Mouse (Mus musculus) neural tube, embryonic 15.5 days (tissue): Measurements from ENCODE around the gene Ltbp2. TPM values are rescaled to one million over a fixed set of nuclear protein-coding genes. Genes with fewer than 3 reads are reported as not detected.

ENCODE experiments used
- ATAC-seq: fragments of 200-750 bp; cut with Nextera tagmentation; 2 replicates; pipeline ENCODE4 v1.8.0; 2017; ENCODE audit warnings: mild to moderate bottlenecking, moderate TSS enrichment, moderate library complexity; ENCODE audit not compliant: low FRiP score
- H3K27ac ChIP-seq: fragments of 300-500 bp; sonication (generic); replicated peaks from 2 replicates; pipeline ENCODE4 v1.5.1; 2015; ENCODE audit warnings: mild to moderate bottlenecking, inconsistent platforms
- H3K27me3 ChIP-seq: fragments of 300-500 bp; sonication (generic); replicated peaks from 2 replicates; pipeline ENCODE4 v1.6.1; 2015; ENCODE audit warnings: inconsistent platforms
- H3K36me3 ChIP-seq: fragments of 300-500 bp; sonication (generic); 2 replicates; pipeline ENCODE4 v1.6.1; 2015; ENCODE audit warnings: inconsistent platforms
- H3K4me1 ChIP-seq: fragments of 300-500 bp; sonication (generic); 2 replicates; pipeline ENCODE4 v1.6.1; 2015; ENCODE audit warnings: inconsistent platforms
- H3K4me2 ChIP-seq: fragments of 300-500 bp; sonication (generic); 2 replicates; pipeline ENCODE4 v1.6.1; 2015; ENCODE audit warnings: inconsistent platforms, mild to moderate bottlenecking, moderate library complexity
- H3K4me3 ChIP-seq: fragments of 300-500 bp; sonication (generic); replicated peaks from 2 replicates; pipeline ENCODE4 v1.5.1; 2015; ENCODE audit warnings: mild to moderate bottlenecking, inconsistent platforms
- H3K9ac ChIP-seq: fragments of 300-500 bp; sonication (generic); replicated peaks from 2 replicates; pipeline ENCODE4 v1.6.1; 2015; ENCODE audit warnings: mild to moderate bottlenecking, inconsistent platforms
- H3K9me3 ChIP-seq: fragments of 300-500 bp; sonication (generic); replicated peaks from 2 replicates; pipeline ENCODE4 v1.6.1; 2016; ENCODE audit warnings: inconsistent platforms
- WGBS: fragments of 180-500 bp; shearing (Covaris S2); methylation state at CpG from one replicate; pipeline ENCODE4 v1.1.7; 2015; ENCODE audit warnings: mixed read lengths; 5-methylcytosine and 5-hydroxymethylcytosine counted together
- polyA plus RNA-seq: library from polyadenylated mRNA; unstranded; fragments of >200 nt; fragmentation: Nextera tagmentation; extraction: Ambion mirVana; gene quantifications from 2 replicates; pipeline ENCODE4 v1.2.1, GENCODE M21; 2015

Gene Ltbp2
- polyA plus RNA-seq, 1 experiment from 2014 or later, result 0.22 TPM

GRCm38 (mm10) chr12:84792629-84793028, 83.7 kb downstream of the Ltbp2 start:
- ATAC-seq, result no peak
- no peak overlapping the region for H3K27ac ChIP-seq
- H3K4me3 ChIP-seq, result no peak overlapping the region
- H3K36me3 ChIP-seq, result no peaks in the 10 kb centered on the region
- H3K4me1 ChIP-seq, result no peaks in the 10 kb centered on the region
- no peaks in the 10 kb centered on the region for H3K9me3 ChIP-seq
- no peaks in the 10 kb centered on the region for H3K27me3 ChIP-seq
- no peak overlapping the region for H3K4me2 ChIP-seq
- no peak overlapping the region for H3K9ac ChIP-seq
- 83% methylated on average over 4 of the region's 4 CpGs for WGBS

- H3K27ac ChIP-seq, result no peak overlapping the region
- H3K4me2 ChIP-seq, result no peak overlapping the region
- no peak for ATAC-seq
- H3K27me3 ChIP-seq, result no peaks in the 10 kb centered on the region
- 68% methylated on average over 10 of the region's 10 CpGs for WGBS
- H3K9ac ChIP-seq, result no peak overlapping the region
- no peaks in the 10 kb centered on the region for H3K4me1 ChIP-seq
- H3K36me3 ChIP-seq, result no peaks in the 10 kb centered on the region
- H3K4me3 ChIP-seq, result no peak overlapping the region
- H3K9me3 ChIP-seq, result no peaks in the 10 kb centered on the region
Measured at GRCm38 (mm10) chr12:84790853-84791252, 85.5 kb downstream of the Ltbp2 start.

- no peaks in the 10 kb centered on the region for H3K9me3 ChIP-seq
- WGBS, result 80% methylated on average over 5 of the region's 5 CpGs
- H3K4me3 ChIP-seq, result no peak overlapping the region
- H3K9ac ChIP-seq, result no peak overlapping the region
- no peaks in the 10 kb centered on the region for H3K36me3 ChIP-seq
- no peak overlapping the region for H3K4me2 ChIP-seq
- no peaks in the 10 kb centered on the region for H3K27me3 ChIP-seq
- no peak for ATAC-seq
- peaks cover 5% of the 10 kb centered on the region for H3K4me1 ChIP-seq
- H3K27ac ChIP-seq, result no peak overlapping the region
Measured at GRCm38 (mm10) chr12:84786091-84786490, 90.2 kb downstream of the Ltbp2 start.

GRCm38 (mm10) chr12:84784604-84785381, 91.5 kb downstream of the Ltbp2 start:
- Histone ChIP-seq H3K36me3 (no peaks in the 10 kb centered on the region), H3K4me2 (peak overlapping the region; percentile 44), H3K9me3 (no peaks in the 10 kb centered on the region), H3K4me3 (no peak overlapping the region), H3K27ac (no peak overlapping the region), H3K4me1 (peaks cover 5% of the 10 kb centered on the region), H3K27me3 (no peaks in the 10 kb centered on the region), H3K9ac (no peak overlapping the region)
- ATAC-seq, result peak; percentile 76
- 36% methylated on average over 25 of the region's 25 CpGs for WGBS

- H3K4me3 ChIP-seq, result no peak overlapping the region
- no peaks in the 10 kb centered on the region for H3K36me3 ChIP-seq
- H3K9me3 ChIP-seq, result no peaks in the 10 kb centered on the region
- no peak overlapping the region for H3K4me2 ChIP-seq
- H3K27me3 ChIP-seq, result no peaks in the 10 kb centered on the region
- H3K9ac ChIP-seq, result no peak overlapping the region
- peaks cover 22% of the 10 kb centered on the region for H3K4me1 ChIP-seq
- H3K27ac ChIP-seq, result no peak overlapping the region
- ATAC-seq, result no peak
Measured at GRCm38 (mm10) chr12:84776229-84776628, 100.1 kb downstream of the Ltbp2 start.

- WGBS, result 86% methylated on average over 6 of the region's 6 CpGs
- H3K9ac ChIP-seq, result no peak overlapping the region
- H3K27ac ChIP-seq, result no peak overlapping the region
- no peak for ATAC-seq
- no peaks in the 10 kb centered on the region for H3K27me3 ChIP-seq
- H3K36me3 ChIP-seq, result no peaks in the 10 kb centered on the region
- no peaks in the 10 kb centered on the region for H3K9me3 ChIP-seq
- H3K4me2 ChIP-seq, result peak overlapping the region; percentile 71
- H3K4me1 ChIP-seq, result peaks cover 31% of the 10 kb centered on the region
- H3K4me3 ChIP-seq, result peak overlapping the region; percentile 58; the same call in 1 of the 2 replicates
Measured at GRCm38 (mm10) chr12:84774376-84774775, 102.0 kb downstream of the Ltbp2 start.

- 2% methylated on average over 20 of the region's 20 CpGs for WGBS
- Histone ChIP-seq H3K36me3 (no peaks in the 10 kb centered on the region), H3K4me3 (peak overlapping the region; percentile 58), H3K4me2 (peak overlapping the region; percentile 71), H3K4me1 (peaks cover 31% of the 10 kb centered on the region), H3K27ac (peak overlapping the region; percentile 78), H3K27me3 (no peaks in the 10 kb centered on the region), H3K9me3 (no peaks in the 10 kb centered on the region), H3K9ac (peak overlapping the region; percentile 67)
- peak; percentile 21; the same call in 1 of the 2 replicates for ATAC-seq
Measured at GRCm38 (mm10) chr12:84773476-84773875, 102.9 kb downstream of the Ltbp2 start.

- no peaks in the 10 kb centered on the region for H3K9me3 ChIP-seq
- peak within 1 kb of the TSS; percentile 67 for H3K9ac ChIP-seq
- peak within 1 kb of the TSS; percentile 71 for H3K4me2 ChIP-seq
- peak within 1 kb of the TSS; percentile 58 for H3K4me3 ChIP-seq
- H3K36me3 ChIP-seq, result no peaks in the 10 kb centered on the region
- peak; percentile 98 for ATAC-seq
- under 1% methylated on average over 50 of the region's 50 CpGs for WGBS
- peak within 1 kb of the TSS; percentile 91 for H3K27ac ChIP-seq
- no peaks in the 10 kb centered on the region for H3K27me3 ChIP-seq
- peaks cover 31% of the 10 kb centered on the region for H3K4me1 ChIP-seq
Measured at GRCm38 (mm10) chr12:84772726-84773441, 103.4 kb downstream of the Ltbp2 start, which contains the start of the genes Npc2 and Isca2. Gene Npc2 (minus strand): TSS chr12:84773152. Gene Isca2 (plus strand): TSS chr12:84773251.

- Histone ChIP-seq H3K27ac (peak overlapping the region; percentile 91), H3K4me1 (peaks cover 31% of the 10 kb centered on the region), H3K4me3 (peak overlapping the region; percentile 58), H3K4me2 (peak overlapping the region; percentile 71), H3K27me3 (no peaks in the 10 kb centered on the region), H3K36me3 (no peaks in the 10 kb centered on the region), H3K9me3 (no peaks in the 10 kb centered on the region), H3K9ac (peak overlapping the region; percentile 60)
- no peak for ATAC-seq
- WGBS, result 3% methylated on average over 10 of the region's 10 CpGs
Measured at GRCm38 (mm10) chr12:84771981-84772520, 104.3 kb downstream of the Ltbp2 start.

- Histone ChIP-seq H3K4me1 (peaks cover 31% of the 10 kb centered on the region), H3K9ac (no peak overlapping the region), H3K4me3 (no peak overlapping the region), H3K36me3 (peaks cover 3% of the 10 kb centered on the region), H3K4me2 (no peak overlapping the region), H3K27me3 (no peaks in the 10 kb centered on the region), H3K27ac (no peak overlapping the region), H3K9me3 (no peaks in the 10 kb centered on the region)
- 87% methylated on average over 7 of the region's 7 CpGs for WGBS
- no peak for ATAC-seq
Measured at GRCm38 (mm10) chr12:84769624-84770023, 106.7 kb downstream of the Ltbp2 start.

- Histone ChIP-seq H3K4me3 (no peak overlapping the region), H3K4me1 (peaks cover 19% of the 10 kb centered on the region), H3K27ac (no peak overlapping the region), H3K9me3 (no peaks in the 10 kb centered on the region), H3K4me2 (no peak overlapping the region), H3K27me3 (no peaks in the 10 kb centered on the region), H3K36me3 (peaks cover 23% of the 10 kb centered on the region), H3K9ac (no peak overlapping the region)
- 94% methylated on average over 6 of the region's 6 CpGs for WGBS
- no peak for ATAC-seq
Measured at GRCm38 (mm10) chr12:84767510-84767909, 108.8 kb downstream of the Ltbp2 start.
